Mouse (Mus musculus) limb, embryonic 14.5 days (tissue): ENCODE measurements around the gene Zbtb16. TPM values are rescaled to one million over a fixed set of nuclear protein-coding genes. Genes with fewer than 3 reads are reported as not detected.

ENCODE experiments used
- ATAC-seq: fragments of 200-750 bp; cut with Nextera tagmentation; 2 replicates; pipeline ENCODE4 v1.8.0; 2017; ENCODE audit warnings: low read depth, moderate number of reproducible peaks, moderate TSS enrichment; ENCODE audit not compliant: low FRiP score
- DNase-seq: peaks from one replicate; pipeline ENCODE4 v3.0.0-alpha.2; 2015; ENCODE audit warnings: low spot score
- H3K27ac ChIP-seq: fragments of 300-500 bp; sonication (generic); replicated peaks from 2 replicates; pipeline ENCODE4 v1.5.1; 2014; ENCODE audit warnings: low read depth, mild to moderate bottlenecking, low read length, moderate library complexity, mixed read lengths
- H3K27me3 ChIP-seq: fragments of 300-500 bp; sonication (generic); 2 replicates; pipeline ENCODE4 v1.6.1; 2014; ENCODE audit warnings: low read length, mixed read lengths; ENCODE audit not compliant: control insufficient read depth, insufficient read depth
- H3K36me3 ChIP-seq: fragments of 300-500 bp; sonication (generic); 2 replicates; pipeline ENCODE4 v1.6.1; 2014; ENCODE audit warnings: mild to moderate bottlenecking, low read length, moderate library complexity, mixed read lengths; ENCODE audit not compliant: control insufficient read depth, insufficient read depth
- H3K4me1 ChIP-seq: fragments of 300-500 bp; sonication (generic); 2 replicates; pipeline ENCODE4 v1.6.1; 2014; ENCODE audit warnings: antibody characterized with exemption, low read length, mixed read lengths; ENCODE audit not compliant: control insufficient read depth, insufficient read depth
- H3K4me2 ChIP-seq: fragments of 300-500 bp; sonication (generic); replicated peaks from 2 replicates; pipeline ENCODE4 v1.6.1; 2014; ENCODE audit warnings: low read depth, mild to moderate bottlenecking, low read length, moderate library complexity; ENCODE audit not compliant: severe bottlenecking
- H3K4me3 ChIP-seq: fragments of 300-500 bp; sonication (generic); replicated peaks from 2 replicates; pipeline ENCODE4 v1.5.1; 2014; ENCODE audit warnings: low read length
- H3K9ac ChIP-seq: fragments of 300-500 bp; sonication (generic); 2 replicates; pipeline ENCODE4 v1.6.1; 2014; ENCODE audit warnings: mild to moderate bottlenecking, low read depth, low read length, moderate library complexity; ENCODE audit not compliant: severe bottlenecking
- H3K9me3 ChIP-seq: fragments of 300-500 bp; sonication (generic); 2 replicates; pipeline ENCODE4 v1.6.1; 2016; ENCODE audit warnings: low read length; ENCODE audit not compliant: control insufficient read depth
- POLR2A ChIP-seq: fragments of 200-500 bp; IDR thresholded peaks from 2 replicates; pipeline ENCODE4 v1.8.0; 2012; ENCODE audit warnings: inconsistent platforms, mild to moderate bottlenecking, moderate library complexity, borderline replicate concordance; ENCODE audit not compliant: insufficient read depth, insufficient read length; ENCODE audit errors: extremely low read depth
- WGBS: fragments of 180-500 bp; shearing (Covaris S2); extraction: QIAGEN DNeasy Blood & Tissue Kit; methylation state at CpG from one replicate; pipeline ENCODE4 v1.1.7; 2014; 5-methylcytosine and 5-hydroxymethylcytosine counted together
- polyA plus RNA-seq, 2 experiments: library from polyadenylated mRNA; depleted of rRNA in 1 of 2; stranded (reverse) in 1 of 2; unstranded in 1 of 2; fragments of >200 nt; fragmentation: Nextera tagmentation in 1 of 2; extraction: Ambion mirVana in 1 of 2; gene quantifications; 2 replicates each; pipeline versions ENCODE4 v1.2.1 to v1.2.3; 2012 to 2014

Gene Zbtb16
- polyA plus RNA-seq, 2 experiments: 0.91 to 1.9 TPM

GRCm38 (mm10) chr9:48724733-48725132 is 111.3 kb downstream of the Zbtb16 start:
- Histone ChIP-seq H3K9ac (no peak overlapping the region), H3K4me1 (peaks cover 19% of the 10 kb centered on the region), H3K27me3 (no peaks in the 10 kb centered on the region), H3K9me3 (no peaks in the 10 kb centered on the region), H3K4me2 (no peak overlapping the region), H3K27ac (no peak overlapping the region), H3K36me3 (no peaks in the 10 kb centered on the region), H3K4me3 (no peak overlapping the region)
- no peak for TF ChIP-seq POLR2A
- 60% methylated on average over 3 of the region's 3 CpGs for WGBS
- ATAC-seq (no peak), DNase-seq (no peak)

- no peak overlapping the region for H3K9ac ChIP-seq
- no peak for ATAC-seq
These were observed 112.3 kb downstream of the Zbtb16 start for GRCm38 (mm10) chr9:48723511-48724304.

GRCm38 (mm10) chr9:48723025-48723424 is 113.0 kb downstream of the Zbtb16 start:
- no peak for TF ChIP-seq POLR2A
- 69% methylated on average over 3 of the region's 3 CpGs for WGBS

More at GRCm38 (mm10) chr9:48723511-48724304, 112.3 kb downstream of the Zbtb16 start:
- no peak for TF ChIP-seq POLR2A
- peaks cover 11% of the 10 kb centered on the region for H3K4me1 ChIP-seq
- H3K27ac ChIP-seq: no peak overlapping the region
- no peaks in the 10 kb centered on the region for H3K27me3 ChIP-seq
- DNase-seq: no peak
- H3K9me3 ChIP-seq: no peaks in the 10 kb centered on the region
- no peak overlapping the region for H3K4me2 ChIP-seq
- H3K36me3 ChIP-seq: no peaks in the 10 kb centered on the region
- no peak overlapping the region for H3K4me3 ChIP-seq
- 61% methylated on average over 10 of the region's 10 CpGs for WGBS

GRCm38 (mm10) chr9:48722261-48722920 is 113.6 kb downstream of the Zbtb16 start:
- TF ChIP-seq POLR2A: no peak
- 83% methylated on average over 3 of the region's 3 CpGs for WGBS
- Histone ChIP-seq H3K9ac (no peak overlapping the region), H3K9me3 (no peaks in the 10 kb centered on the region), H3K27me3 (no peaks in the 10 kb centered on the region), H3K36me3 (no peaks in the 10 kb centered on the region), H3K4me2 (no peak overlapping the region), H3K4me1 (no peaks in the 10 kb centered on the region), H3K27ac (no peak overlapping the region), H3K4me3 (no peak overlapping the region)
- ATAC-seq (no peak), DNase-seq (no peak)

More at GRCm38 (mm10) chr9:48723025-48723424, 113.0 kb downstream of the Zbtb16 start:
- no peak for ATAC-seq
- no peaks in the 10 kb centered on the region for H3K36me3 ChIP-seq
- no peak for DNase-seq
- no peak overlapping the region for H3K4me2 ChIP-seq
- no peak overlapping the region for H3K4me3 ChIP-seq
- H3K27me3 ChIP-seq: no peaks in the 10 kb centered on the region
- H3K27ac ChIP-seq: no peak overlapping the region
- no peak overlapping the region for H3K9ac ChIP-seq
- H3K9me3 ChIP-seq: no peaks in the 10 kb centered on the region
- H3K4me1 ChIP-seq: peaks cover 4% of the 10 kb centered on the region

- Histone ChIP-seq H3K27ac (no peak overlapping the region), H3K4me1 (no peaks in the 10 kb centered on the region), H3K4me3 (no peak overlapping the region), H3K4me2 (no peak overlapping the region), H3K9ac (no peak overlapping the region), H3K9me3 (no peaks in the 10 kb centered on the region), H3K36me3 (no peaks in the 10 kb centered on the region), H3K27me3 (no peaks in the 10 kb centered on the region)
- no peak for TF ChIP-seq POLR2A
- DNase-seq (no peak), ATAC-seq (no peak)
- 83% methylated on average over 6 of the region's 6 CpGs for WGBS
These were observed 114.4 kb downstream of the Zbtb16 start for GRCm38 (mm10) chr9:48721655-48722054.
